In genomic region chr3:29399064-29399463, GRCm38 (mm10) we compare ENCODE assay signal across 17 mouse cellular contexts.
DNase-seq lines count a peak whose midpoint lies in the region; ATAC-seq lines count a peak whose summit lies in the region.
"Had no signal": no experiment of that assay in that cellular context is flagged by ENCODE, and none has a peak within 500 bp of the region (broad histone marks: within the 10 kb centered on the region; RNA-seq: fewer than 3 reads in every experiment).

No protein-coding gene starts in this region.

- ATAC-seq in frontal cortex, adult (ENCODE audit: low TSS enrichment), result peak; percentile 94
- ATAC-seq: midbrain, embryonic 15.5 days; Patski had no signal

- no peak for DNase-seq in frontal cortex, postnatal 14 days (ENCODE audit: low spot score in 2 of 2)
- DNase-seq in right cerebral cortex, adult 18-20 months, result peak; percentile 11
- DNase-seq in right cerebral cortex, postnatal 14 days, result no peak
- peak; percentile 6 to 43 for DNase-seq in frontal cortex, postnatal 36 days (ENCODE audit: low spot score in 2 of 2)
- DNase-seq in right cerebral cortex, postnatal 25 days, result peak; percentile 16
- no peak for DNase-seq in kidney, postnatal 36 days
- no peak for DNase-seq in cerebellum, adult 8-10 months
- DNase-seq: cerebellum, adult 18-20 months; cerebellum, postnatal 25 days; gastrocnemius, adult 2 months; heart, postnatal 36 days; kidney, adult 18-20 months; liver, embryonic 13.5 days; lung, adult 2 months had no signal

Comparison
In these comparisons a context has a peak if more than half of its experiments do, and no peak if none do; other contexts are left out.
1. DNase-seq: peak in right cerebral cortex, adult 18-20 months (single experiment), frontal cortex, postnatal 36 days (2 of 2) and right cerebral cortex, postnatal 25 days (single experiment); none in frontal cortex, postnatal 14 days (0 of 2), right cerebral cortex, postnatal 14 days (single experiment), kidney, postnatal 36 days (0 of 2) and cerebellum, adult 8-10 months (single experiment).